Mouse (Mus musculus) G1E (cell line): Measurements from ENCODE around the gene Dnajb2.

Experiments
- CTCF ChIP-seq: IDR thresholded peaks from 2 replicates; pipeline ENCODE4 v1.5.1; 2012; ENCODE audit warnings: low read depth, low read length, inconsistent platforms, mixed read lengths
- GATA1 ChIP-seq: IDR thresholded peaks from 2 replicates; pipeline ENCODE4 v1.6.1; 2012; ENCODE audit warnings: borderline replicate concordance, low read length, inconsistent platforms, mixed read lengths
- GATA2 ChIP-seq: IDR thresholded peaks from 2 replicates; pipeline ENCODE4 v1.6.1; 2012; ENCODE audit warnings: low read depth, low read length, inconsistent platforms, borderline replicate concordance
- POLR2AphosphoS5 ChIP-seq: IDR thresholded peaks from 2 replicates; pipeline ENCODE4 v1.6.1; 2012; ENCODE audit warnings: low read depth, low read length, inconsistent platforms; ENCODE audit not compliant: insufficient replicate concordance
- TAL1 ChIP-seq: conservative IDR thresholded peaks from 2 replicates; pipeline ENCODE4 v1.6.1; 2012; ENCODE audit warnings: low read depth, low read length, inconsistent platforms, mixed read lengths

DNA sequence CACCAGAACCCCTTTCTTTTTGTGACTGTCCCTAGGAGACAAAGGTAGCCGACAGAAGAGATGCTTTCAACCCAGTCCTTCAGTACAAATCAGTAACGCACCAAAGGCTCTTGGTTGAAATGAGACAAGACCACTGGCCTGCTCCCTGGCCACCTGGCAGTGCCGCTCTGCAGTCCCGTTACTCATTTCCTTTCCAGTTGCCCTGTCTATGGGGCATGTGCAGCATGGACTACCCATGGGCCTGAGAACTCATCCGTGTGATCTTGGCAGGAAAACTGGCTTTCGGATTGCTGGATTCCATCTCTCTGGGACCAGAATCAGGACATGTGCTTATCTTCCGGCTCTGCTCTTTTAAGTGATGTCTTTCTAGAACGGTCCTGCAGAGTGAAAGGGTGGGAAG is 55.1 kb downstream of the Dnajb2 start:
- TF ChIP-seq CTCF = no peak
- no peak for TF ChIP-seq GATA1
- TF ChIP-seq TAL1 = no peak
- TF ChIP-seq POLR2AphosphoS5 = no peak
- TF ChIP-seq GATA2 = no peak
